Mouse (Mus musculus) left cerebral cortex, adult 11 months (tissue): ENCODE measurements around the gene Gmppa.

Experiments
- DNase-seq: peaks from one replicate; pipeline ENCODE4 v3.0.0; 2022; ENCODE audit warnings: low spot score

The Gmppa gene

DNA sequence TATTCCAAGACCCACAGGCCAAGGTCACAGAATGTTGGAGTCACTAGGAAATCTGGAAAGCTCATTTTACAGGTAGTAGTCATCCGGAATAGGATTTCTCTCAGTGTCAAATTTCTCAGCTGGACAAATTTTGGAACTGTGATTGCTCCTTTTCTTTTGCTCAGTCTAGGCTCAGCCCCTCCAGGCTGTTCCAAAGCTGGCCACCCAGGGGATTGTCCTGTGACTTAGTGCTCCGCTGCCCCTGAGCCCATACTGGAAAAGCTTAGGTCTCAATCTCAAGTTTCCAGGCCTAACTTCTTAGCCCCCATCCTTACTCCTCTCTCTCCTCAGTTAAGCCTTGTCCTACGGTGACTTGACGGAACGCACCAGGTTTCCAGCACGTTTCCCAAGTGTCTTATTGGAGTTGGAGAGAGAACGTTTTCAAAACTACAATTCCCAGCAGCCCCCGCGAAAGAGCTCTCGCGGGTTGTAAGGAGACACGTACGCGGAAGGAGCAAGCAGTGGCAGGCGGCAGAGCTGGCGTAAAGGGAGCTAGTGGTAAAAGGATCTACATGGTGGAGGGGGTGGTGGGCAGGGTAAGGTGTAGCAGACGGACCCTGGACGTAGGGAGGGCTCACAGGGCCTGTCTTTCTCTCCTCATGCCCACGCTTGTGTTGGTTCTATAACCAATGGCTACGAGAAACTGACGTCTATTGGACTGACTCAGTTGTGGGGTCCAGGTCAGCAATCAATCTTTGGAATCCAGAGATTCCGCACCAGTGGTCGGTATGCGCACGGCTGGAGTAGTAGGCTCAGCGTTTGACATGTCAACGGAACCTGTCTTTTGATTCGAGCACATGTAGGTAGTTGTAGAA lies at the start of gene Gmppa:
Gmppa (plus strand) TSS at position 456 of the 854 bp plus-strand sequence.
- peak; percentile 69 for DNase-seq

DNA sequence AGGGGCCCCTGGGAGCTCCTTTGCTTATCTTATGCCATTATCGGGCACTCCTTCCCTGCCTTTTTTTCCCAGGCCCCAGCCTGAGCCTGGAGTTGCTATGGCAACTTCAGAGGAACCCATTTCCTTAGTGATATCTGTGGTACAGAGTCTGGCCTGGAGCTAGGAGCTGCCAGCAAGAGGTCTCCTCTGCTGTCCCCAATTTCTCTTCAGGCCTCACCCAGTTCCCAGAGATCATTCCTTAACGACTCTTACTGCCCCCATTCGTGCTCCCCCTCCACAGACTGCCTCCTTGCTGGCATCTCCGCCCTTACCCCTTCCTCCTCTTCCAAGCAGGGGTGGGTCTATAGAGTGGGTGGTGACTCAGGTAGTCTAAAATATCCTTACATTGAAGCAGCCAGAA lies 49.6 kb upstream of the Gmppa start:
- no peak for DNase-seq

DNA sequence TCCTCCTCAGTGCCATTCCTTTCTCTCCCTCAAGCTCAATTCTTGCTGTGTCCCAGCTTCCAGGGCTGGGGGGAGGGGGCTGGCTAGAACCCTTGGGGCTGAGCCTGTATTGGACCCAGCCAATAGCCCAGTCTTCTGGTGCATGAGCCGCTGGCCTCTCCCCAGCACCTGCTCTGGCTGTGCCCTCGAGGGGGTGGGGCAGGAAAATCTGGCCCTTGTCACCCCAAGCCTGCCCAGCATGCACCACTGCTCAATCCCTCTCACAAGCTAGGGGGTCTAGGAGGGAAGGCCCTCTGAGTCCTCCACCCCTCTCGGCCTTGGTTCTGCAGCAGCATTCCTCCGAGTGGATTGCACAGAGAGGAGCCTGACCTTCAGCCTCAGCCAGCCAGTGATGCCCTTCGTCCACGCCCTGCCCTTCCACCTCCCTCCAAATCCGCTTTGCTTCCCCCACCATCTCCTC lies 48.2 kb upstream of the Gmppa start:
- DNase-seq, result no peak

DNA sequence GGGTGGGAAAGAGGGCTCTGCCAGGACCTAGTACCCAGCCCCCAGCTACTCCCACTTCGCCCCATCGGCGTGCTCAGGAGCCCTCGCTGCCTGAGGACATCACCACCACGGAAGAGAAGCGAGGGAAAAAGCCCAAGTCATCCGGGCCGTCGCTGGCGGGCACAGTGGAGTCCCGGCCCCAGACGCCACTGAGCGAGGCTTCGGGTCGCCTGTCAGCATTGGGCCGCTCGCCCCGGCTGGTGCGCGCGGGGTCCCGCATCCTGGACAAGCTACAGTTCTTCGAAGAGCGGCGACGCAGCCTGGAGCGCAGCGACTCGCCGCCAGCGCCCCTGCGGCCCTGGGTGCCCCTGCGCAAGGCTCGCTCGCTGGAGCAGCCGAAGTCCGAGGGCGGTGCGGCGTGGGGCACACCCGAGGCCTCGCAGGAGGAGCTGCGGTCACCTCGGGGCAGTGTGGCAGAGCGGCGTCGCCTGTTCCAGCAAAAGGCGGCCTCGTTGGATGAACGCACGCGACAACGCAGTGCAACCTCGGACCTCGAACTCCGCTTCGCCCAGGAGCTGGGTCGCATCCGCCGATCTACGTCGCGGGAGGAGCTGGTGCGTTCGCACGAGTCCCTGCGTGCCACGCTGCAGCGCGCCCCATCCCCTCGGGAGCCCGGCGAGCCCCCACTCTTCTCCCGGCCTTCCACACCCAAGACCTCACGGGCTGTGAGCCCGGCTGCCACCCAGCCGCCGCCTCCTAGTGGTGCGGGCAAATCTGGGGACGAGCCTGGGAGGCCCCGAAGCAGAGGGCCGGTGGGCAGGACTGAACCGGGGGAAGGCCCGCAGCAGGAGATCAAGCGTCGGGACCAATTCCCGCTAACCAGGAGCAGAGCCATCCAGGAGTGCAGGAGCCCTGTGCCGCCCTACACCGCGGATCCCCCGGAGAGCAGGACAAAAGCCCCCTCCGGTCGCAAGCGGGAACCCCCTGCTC lies 47.5 kb upstream of the Gmppa start:
- DNase-seq, result no peak

DNA sequence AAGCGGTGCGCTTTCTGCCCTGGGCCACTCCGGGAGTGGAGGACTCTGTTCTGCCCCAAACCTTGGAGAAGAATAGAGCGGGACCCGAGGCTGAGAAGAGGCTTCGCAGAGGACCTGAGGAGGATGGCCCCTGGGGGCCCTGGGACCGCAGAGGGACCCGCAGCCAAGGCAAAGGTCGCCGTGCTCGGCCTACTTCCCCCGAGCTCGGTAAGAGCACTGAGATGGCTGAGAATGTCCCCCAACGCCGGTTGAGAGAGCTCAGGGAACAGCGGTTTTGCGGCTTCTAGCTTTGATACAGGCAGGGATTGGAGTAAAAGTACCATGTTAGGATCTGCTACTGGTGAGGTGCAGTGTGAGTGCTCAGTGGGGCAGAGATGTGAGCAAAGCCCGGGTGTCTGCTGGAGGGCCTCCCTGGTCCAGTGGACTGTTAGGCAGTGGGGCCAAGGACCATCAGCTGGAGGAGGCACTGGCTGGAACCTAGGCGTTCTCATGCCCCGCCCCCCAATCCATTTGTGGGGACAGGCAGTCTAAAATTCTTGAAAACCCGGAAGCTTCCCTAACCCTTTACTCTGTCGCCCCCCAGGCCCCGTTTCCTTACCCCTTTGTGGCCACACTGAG lies 46.7 kb upstream of the Gmppa start:
- no peak for DNase-seq

DNA sequence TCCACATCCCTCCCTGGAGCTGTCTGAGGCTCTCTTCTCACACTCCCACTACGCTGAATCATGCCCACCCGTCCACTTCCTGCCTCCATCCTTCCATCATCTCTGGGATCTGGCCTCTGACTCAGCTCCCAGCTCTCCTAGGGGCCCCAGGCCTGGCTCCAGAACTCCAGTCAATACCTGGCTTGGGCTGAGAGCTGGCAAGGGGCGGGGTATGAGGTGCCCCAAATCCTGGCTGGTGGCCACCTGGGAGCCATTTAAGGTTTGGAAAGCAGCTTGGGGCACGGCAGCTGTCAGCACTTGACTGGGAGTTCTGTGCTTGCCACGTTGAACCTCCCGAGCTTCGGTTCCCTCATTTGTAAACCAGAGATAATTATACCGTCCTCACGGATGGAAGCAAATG lies 42.6 kb upstream of the Gmppa start:
- DNase-seq, result no peak

DNA sequence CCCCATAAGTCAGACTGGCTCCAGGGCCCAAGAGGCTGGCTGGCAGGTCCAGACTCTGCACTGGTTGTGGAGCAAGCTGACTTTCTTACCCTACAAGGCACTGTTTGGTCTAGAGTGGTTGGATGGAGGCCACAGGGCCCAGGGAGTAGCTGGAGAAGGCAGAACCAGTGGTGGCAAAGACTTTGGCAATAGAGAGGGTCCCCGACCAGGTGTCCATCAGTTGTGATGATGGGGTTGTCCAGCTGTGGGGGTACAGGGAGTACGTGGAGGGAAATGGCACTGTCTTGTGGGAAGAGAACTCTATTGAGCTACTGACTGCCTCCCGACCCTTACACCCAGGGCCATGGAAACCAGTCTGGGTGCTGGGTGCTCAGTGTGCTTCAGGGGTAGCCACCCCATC lies 41.9 kb upstream of the Gmppa start:
- DNase-seq, result no peak

DNA sequence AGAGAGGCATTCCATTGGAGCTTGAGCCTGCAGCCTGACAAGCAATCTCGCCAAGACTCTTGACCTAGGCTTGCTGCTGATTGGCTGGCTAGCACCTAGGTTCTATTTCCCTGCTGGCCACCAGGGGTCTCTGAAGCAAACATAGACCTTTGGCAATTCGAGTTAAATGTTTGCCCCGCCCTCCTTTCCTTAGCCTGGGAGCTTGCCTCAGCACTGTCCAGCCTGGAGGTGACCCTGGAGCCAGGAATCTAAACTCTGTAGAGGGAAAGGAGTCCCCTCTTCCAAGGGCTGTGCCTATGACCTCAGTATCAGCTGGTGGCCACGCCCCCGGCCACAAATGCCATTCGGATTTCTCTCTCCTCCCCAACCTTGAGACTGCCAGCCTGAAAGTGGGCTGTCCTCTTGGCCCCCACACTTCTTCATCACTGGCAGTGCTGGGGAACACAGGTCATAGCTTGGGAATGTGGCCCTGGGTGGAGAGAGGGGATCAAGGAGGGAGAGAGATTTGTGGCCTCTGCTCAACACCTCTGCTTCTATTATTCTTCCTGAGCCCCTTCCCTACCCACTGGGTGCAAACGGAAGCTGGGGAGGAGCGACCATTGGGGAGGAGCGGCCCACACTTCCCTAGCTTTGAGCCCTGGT lies 36.8 kb upstream of the Gmppa start:
- no peak for DNase-seq

DNA sequence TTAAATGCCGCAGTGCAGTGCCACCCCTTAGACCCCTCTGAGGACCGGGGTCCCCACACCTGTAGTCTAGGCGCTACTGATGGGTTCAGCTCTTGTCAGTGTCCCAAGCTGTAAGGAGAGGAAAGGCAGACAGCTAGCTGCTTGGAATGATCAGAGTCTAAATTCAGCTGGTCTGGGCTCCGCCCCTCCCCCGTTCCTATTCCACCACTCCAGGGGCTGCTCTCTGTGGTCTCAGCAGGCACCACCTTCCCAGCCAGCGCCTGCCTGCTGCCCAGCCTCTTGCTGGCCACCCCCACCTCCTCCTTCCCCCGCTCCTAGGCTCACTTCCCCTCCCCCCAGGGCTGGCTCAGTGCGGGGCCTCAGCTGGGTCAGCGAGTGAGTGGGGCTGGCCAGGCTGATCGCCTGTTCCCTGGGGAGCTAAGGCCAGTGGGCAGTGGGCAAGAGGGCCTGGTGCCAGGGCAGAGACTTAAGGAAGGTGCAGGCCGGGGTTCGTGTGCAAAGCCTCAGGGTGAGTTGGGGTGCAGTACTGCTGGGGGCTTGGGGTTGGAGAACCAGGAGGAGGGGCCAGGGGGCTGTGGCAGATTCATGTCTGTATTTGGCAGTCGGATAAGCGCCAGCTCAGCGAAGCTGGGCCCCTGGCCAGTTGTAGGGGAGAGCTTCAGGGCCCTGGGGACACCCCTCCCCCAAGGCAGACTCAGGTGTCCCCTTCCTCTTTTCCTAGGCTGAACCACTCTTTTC lies 35.8 kb upstream of the Gmppa start:
- no peak for DNase-seq

DNA sequence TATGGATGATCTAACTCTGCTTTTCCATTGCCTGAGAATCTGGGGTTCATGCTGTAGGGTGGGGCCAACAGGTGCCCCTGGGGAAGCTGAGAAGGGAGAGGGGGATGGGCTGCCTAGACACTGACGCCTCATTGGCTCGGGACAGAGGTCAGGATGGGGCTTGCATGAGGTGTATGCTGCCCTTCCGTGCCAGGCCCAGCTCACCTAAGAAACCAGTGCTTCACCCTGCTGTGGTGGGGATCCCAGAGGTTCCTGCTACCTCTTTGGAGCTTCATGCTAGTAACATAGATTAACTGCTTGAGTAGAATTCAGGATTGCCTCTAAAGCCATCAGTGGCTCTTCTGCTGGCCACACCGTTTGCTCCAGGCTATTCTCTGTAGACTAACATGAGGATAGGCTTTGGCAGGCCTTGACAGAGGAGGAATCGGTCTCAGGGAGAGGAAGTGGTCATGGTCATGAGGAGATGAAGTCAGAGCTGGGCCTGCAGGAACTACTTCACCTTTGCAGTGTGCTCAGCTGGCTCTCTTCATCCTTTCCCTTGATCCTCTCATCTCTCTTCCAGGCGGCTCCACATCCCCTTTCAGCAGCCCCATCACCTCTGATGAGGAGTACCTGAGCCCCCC lies 35.1 kb upstream of the Gmppa start:
- no peak for DNase-seq

DNA sequence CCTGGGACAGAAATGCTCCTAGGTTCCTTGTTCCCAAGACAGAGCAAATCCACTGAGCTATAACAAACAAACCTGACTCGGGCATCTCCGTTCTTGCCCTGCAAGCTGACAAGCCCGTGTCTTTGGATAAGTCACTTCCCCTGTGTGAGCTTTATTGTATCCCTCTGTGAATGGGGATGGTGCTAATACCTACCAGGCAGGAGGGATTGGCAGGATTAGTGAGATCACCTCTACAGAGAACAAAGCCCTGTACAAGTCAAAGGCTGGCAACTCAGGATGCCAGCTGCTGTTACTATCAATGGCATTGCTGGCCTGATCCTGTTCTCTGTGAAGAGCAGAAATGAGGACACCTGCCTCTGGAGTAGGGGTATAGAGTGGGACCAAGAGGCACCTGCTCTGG lies 30.2 kb upstream of the Gmppa start:
- no peak for DNase-seq

DNA sequence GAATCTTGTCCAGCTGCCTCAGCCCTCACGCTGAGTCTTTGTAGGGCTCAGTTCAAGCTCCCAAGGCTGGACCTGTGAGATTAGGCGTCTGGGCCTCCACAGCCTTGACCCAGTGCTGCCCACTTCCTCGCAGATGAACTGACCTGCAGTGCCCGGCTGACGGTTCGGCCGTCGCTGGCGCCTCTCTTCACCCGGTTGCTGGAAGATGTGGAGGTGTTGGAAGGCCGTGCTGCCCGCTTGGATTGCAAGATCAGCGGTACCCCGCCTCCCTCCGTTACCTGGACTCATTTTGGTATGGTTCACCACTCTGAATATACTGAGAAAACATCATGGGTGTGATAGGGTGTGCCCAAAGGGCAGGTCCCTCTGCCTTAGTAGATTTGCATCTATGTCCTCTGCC lies 29.6 kb upstream of the Gmppa start:
- DNase-seq, result no peak

DNA sequence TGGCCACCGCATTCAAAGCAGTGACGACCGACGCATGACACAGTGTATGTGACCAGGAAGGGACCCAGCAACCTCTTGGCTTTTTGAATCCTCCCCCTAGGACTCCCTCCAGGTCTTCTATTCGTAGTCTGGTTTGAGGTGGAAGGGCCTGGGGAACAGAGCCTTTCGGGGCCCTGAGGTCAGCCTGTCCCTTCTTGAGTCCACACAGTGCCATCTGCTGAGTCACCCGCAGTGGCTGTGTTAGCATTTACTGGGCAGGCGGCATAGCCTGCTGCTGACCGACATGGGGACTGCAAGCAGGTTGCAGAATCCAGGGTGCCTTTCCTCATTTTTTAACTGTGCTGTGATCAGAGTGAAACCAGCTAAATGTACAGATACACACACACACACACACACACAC lies 28.7 kb upstream of the Gmppa start:
- DNase-seq, result no peak

DNA sequence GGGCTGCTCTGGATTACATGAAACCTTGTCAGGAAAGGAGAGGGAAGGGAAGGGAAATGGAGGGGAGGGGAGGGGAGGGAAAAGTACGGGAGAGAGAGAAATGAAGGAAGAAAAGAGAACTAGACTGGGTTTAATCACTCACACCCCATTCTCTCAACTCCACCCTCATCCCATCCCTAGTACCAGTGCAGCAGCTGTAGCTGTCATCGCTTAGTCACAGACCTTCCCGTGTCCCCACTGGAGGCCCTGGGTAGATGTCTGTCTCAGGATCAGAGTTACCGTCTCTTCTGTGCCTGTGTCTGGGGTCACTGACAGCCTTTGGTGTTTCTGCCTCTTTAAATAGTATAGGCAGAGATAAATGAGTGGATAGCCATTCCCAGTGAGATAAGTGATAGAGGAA lies 27.5 kb upstream of the Gmppa start:
- no peak for DNase-seq

DNA sequence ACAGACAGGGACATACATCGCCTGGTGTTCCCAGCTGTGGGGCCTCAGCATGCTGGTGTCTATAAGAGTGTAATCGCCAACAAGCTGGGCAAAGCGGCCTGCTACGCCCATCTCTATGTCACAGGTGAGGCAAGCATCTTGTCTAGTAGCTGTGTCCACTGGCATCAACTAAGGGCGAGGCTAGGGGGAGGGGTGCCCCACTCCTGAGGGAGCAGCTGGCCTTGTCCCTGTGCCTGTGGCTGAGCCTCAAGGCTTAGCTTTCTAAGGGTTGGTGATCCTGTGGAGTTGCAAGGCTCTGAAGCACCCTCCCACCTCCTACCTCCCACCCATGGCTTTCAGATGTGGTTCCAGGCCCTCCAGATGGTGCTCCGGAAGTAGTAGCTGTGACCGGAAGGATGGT lies 25.8 kb upstream of the Gmppa start:
- no peak for DNase-seq

DNA sequence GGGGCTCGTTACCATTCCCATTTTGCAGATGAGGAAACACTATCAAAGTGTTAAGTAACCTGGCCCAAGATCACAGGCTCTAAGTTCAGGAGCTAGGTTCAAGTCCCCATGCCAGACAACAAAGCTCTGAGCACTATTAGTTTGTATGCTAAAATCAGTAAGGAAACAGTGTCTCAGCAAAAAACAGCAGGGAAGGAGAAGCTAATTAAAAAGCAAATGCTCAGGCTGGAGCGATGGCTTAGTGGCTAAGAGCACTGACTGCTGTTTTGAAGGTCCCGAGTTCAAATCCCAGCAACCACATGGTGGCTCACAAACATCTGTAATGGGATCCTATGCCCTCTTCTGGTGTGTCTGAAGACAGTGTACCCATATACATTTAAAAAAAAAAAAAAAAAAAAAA lies 23.5 kb upstream of the Gmppa start:
- no peak for DNase-seq

DNA sequence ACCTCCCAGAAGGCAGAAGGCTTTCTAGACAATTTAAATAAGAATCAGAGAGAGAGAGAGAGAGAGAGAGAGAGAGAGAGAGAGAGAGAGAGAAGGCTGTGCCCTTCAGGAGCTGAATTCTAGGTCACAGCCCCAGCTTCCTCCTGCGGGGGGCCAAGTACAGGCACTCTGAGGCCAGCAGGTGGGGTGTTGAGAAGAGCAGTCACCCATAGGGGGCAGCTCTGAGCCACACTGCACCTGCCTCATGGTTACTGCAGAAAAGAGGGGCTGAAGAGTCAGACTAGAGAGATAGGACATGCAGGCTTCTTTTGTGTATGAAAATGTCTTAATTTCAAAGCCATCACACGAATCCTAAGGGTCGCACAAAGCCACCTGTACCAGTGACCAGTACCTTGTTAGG lies 22.0 kb upstream of the Gmppa start:
- DNase-seq, result peak; percentile 42

DNA sequence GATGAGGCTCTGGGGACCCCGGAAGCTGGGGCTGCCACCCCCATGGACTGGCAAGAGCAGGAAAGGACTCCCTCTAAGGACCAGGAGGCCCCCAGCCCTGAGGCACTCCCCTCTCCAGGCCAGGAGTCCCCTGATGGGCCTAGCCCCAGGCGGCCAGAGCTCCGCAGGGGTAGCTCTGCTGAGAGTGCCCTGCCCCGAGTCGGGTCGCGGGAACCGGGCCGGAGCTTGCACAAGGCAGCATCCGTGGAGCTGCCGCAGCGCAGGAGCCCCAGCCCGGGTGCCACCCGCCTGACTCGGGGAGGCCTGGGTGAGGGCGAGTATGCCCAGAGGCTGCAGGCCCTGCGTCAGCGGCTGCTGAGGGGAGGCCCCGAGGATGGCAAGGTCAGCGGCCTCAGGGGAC lies 13.9 kb upstream of the Gmppa start:
- DNase-seq, result no peak

DNA sequence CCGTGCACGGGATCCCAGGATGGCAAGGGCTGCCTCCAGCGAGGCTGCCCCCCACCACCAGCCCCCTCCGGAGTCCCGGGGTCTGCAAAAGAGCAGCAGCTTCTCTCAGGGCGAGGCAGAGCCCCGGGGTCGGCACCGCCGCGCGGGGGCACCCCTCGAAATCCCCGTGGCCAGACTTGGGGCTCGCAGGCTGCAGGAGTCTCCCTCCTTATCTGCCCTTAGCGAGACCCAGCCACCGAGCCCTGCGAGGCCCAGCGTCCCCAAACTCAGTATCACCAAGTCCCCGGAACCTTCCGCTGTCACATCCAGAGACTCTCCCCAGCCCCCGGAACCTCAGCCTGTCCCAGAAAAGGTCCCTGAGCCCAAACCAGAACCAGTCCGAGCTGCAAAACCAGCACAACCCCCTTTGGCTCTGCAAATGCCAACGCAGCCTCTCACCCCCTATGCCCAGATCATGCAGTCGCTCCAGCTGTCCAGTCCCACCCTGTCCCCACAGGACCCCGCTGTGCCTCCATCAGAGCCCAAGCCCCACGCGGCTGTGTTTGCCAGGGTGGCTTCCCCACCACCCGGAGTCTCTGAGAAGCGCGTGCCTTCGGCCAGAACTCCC lies 13.4 kb upstream of the Gmppa start:
- DNase-seq, result no peak

DNA sequence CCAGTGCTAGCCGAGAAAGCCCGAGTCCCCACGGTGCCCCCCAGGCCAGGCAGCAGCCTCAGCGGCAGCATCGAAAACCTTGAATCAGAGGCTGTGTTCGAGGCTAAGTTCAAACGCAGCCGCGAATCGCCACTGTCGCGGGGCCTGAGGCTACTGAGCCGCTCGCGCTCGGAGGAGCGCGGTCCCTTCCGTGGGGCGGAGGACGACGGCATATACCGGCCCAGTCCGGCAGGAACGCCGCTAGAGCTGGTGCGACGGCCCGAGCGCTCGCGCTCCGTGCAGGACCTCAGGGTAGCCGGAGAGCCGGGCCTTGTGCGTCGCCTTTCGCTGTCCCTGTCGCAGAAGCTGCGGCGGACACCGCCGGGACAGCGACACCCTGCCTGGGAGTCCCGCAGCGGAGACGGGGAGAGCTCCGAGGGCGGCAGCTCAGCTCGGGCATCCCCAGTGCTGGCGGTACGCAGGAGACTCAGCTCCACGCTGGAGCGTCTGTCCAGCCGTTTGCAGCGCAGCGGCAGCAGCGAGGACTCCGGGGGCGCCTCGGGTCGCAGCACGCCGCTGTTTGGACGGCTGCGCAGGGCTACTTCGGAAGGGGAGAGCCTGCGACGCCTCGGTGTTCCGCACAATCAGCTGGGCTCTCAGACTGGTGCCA lies 12.8 kb upstream of the Gmppa start:
- no peak for DNase-seq
